Comparison of ENCODE assay signal across 16 mouse cellular contexts in the genomic region with DNA sequence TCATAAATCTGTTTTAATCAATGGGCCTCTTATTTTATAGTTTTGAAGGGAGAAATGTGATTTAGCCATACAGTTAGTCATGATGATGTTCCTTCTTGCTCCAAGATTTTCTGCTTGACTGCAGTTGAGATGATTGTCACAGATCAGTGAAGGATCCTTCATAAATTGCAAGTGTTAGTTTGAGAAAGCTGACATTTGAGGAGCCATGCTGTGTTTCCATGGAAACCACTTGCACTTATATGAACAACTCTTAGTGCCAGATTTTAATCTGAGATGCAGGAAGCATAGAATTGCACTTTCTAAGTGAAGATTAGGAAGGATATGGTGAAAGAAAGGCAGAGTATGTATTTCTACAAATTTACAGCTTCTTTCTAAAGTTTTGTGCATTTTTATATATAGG.
DNase-seq lines count a peak whose midpoint lies in the region; ATAC-seq lines count a peak whose summit lies in the region.
"Had no signal": no experiment of that assay in that cellular context is flagged by ENCODE, and none has a peak within 500 bp of the region (broad histone marks: within the 10 kb centered on the region; RNA-seq: fewer than 3 reads in every experiment).

No protein-coding gene starts in this region.

- peaks cover 9% of the 10 kb centered on the region; the same call in 1 of the 2 replicates for H3K4me1 ChIP-seq in hindbrain, embryonic 15.5 days (replicated peaks)
- H3K4me1 ChIP-seq in hindbrain, embryonic 12.5 days: no peaks in the 10 kb centered on the region
- H3K4me1 ChIP-seq in midbrain, embryonic 11.5 days (ENCODE audit: control insufficient read depth, insufficient read depth, low read length): no peaks in the 10 kb centered on the region
- peaks cover 5% of the 10 kb centered on the region; the same call in 1 of the 2 replicates for H3K4me1 ChIP-seq in midbrain, embryonic 10.5 days
- H3K4me1 ChIP-seq in midbrain, embryonic 15.5 days: no peaks in the 10 kb centered on the region
- H3K4me1 ChIP-seq: heart, embryonic 13.5 days had no signal

- no peak overlapping the region for H3K4me3 ChIP-seq in hindbrain, embryonic 15.5 days
- no peak overlapping the region for H3K4me3 ChIP-seq in hindbrain, embryonic 12.5 days
- no peak overlapping the region for H3K4me3 ChIP-seq in midbrain, embryonic 11.5 days (ENCODE audit: low read depth, low read length)
- no peak overlapping the region for H3K4me3 ChIP-seq in midbrain, embryonic 10.5 days
- no peak overlapping the region for H3K4me3 ChIP-seq in midbrain, embryonic 15.5 days
- H3K4me3 ChIP-seq: heart, embryonic 13.5 days had no signal

- no peaks in the 10 kb centered on the region for H3K9me3 ChIP-seq in hindbrain, embryonic 15.5 days
- H3K9me3 ChIP-seq in hindbrain, embryonic 12.5 days (replicated peaks): no peaks in the 10 kb centered on the region
- H3K9me3 ChIP-seq in midbrain, embryonic 11.5 days (ENCODE audit: control insufficient read depth, low read length): no peaks in the 10 kb centered on the region
- no peaks in the 10 kb centered on the region for H3K9me3 ChIP-seq in midbrain, embryonic 10.5 days (replicated peaks)
- no peaks in the 10 kb centered on the region for H3K9me3 ChIP-seq in midbrain, embryonic 15.5 days
- H3K9me3 ChIP-seq: heart, embryonic 13.5 days had no signal

- H3K36me3 ChIP-seq in hindbrain, embryonic 15.5 days: no peaks in the 10 kb centered on the region
- no peaks in the 10 kb centered on the region for H3K36me3 ChIP-seq in hindbrain, embryonic 12.5 days
- H3K36me3 ChIP-seq in midbrain, embryonic 11.5 days (ENCODE audit: control insufficient read depth, insufficient read depth, low read length): no peaks in the 10 kb centered on the region
- H3K36me3 ChIP-seq in midbrain, embryonic 10.5 days: no peaks in the 10 kb centered on the region
- H3K36me3 ChIP-seq in midbrain, embryonic 15.5 days (replicated peaks): no peaks in the 10 kb centered on the region
- H3K36me3 ChIP-seq: heart, embryonic 13.5 days had no signal

- no peaks in the 10 kb centered on the region for H3K27me3 ChIP-seq in hindbrain, embryonic 15.5 days
- no peaks in the 10 kb centered on the region for H3K27me3 ChIP-seq in hindbrain, embryonic 12.5 days
- H3K27me3 ChIP-seq in midbrain, embryonic 11.5 days (ENCODE audit: control insufficient read depth, insufficient read depth, low read length): no peaks in the 10 kb centered on the region
- H3K27me3 ChIP-seq in midbrain, embryonic 10.5 days (ENCODE audit: low read depth, poor library complexity, severe bottlenecking): no peaks in the 10 kb centered on the region
- no peaks in the 10 kb centered on the region for H3K27me3 ChIP-seq in midbrain, embryonic 15.5 days (replicated peaks)
- H3K27me3 ChIP-seq: heart, embryonic 13.5 days had no signal

- no peak overlapping the region for H3K27ac ChIP-seq in hindbrain, embryonic 15.5 days (replicated peaks)
- H3K27ac ChIP-seq in hindbrain, embryonic 12.5 days: no peak overlapping the region
- no peak overlapping the region for H3K27ac ChIP-seq in midbrain, embryonic 11.5 days (ENCODE audit: low read depth, low read length)
- no peak overlapping the region for H3K27ac ChIP-seq in midbrain, embryonic 10.5 days (replicated peaks)
- no peak overlapping the region for H3K27ac ChIP-seq in midbrain, embryonic 15.5 days
- H3K27ac ChIP-seq: heart, embryonic 13.5 days; kidney, postnatal 0 days had no signal

- ATAC-seq in hindbrain, embryonic 15.5 days (ENCODE audit: low FRiP score, low read depth): 0 out of 2 replicates have a peak, but pooled peaks have one; percentile 27
- ATAC-seq in hindbrain, embryonic 12.5 days (ENCODE audit: low FRiP score): no peak
- ATAC-seq in midbrain, embryonic 11.5 days (ENCODE audit: low FRiP score): no peak
- peak; percentile 73; the same call in 1 of the 2 replicates for ATAC-seq in midbrain, embryonic 15.5 days (replicated peaks)
- ATAC-seq: intestine, postnatal 0 days had no signal

- no peak overlapping the region for H3K9ac ChIP-seq in hindbrain, embryonic 15.5 days
- H3K9ac ChIP-seq in hindbrain, embryonic 12.5 days: no peak overlapping the region
- H3K9ac ChIP-seq in midbrain, embryonic 11.5 days (ENCODE audit: low read length): no peak overlapping the region
- H3K9ac ChIP-seq in midbrain, embryonic 15.5 days: no peak overlapping the region
- H3K9ac ChIP-seq: heart, embryonic 13.5 days had no signal

- H3K4me2 ChIP-seq in hindbrain, embryonic 15.5 days: no peak overlapping the region
- no peak overlapping the region for H3K4me2 ChIP-seq in hindbrain, embryonic 12.5 days (replicated peaks)
- no peak overlapping the region for H3K4me2 ChIP-seq in midbrain, embryonic 11.5 days
- no peak overlapping the region for H3K4me2 ChIP-seq in midbrain, embryonic 15.5 days
- H3K4me2 ChIP-seq: heart, embryonic 13.5 days had no signal

- DNase-seq in midbrain, embryonic 11.5 days (ENCODE audit: low spot score, missing footprints): peak; percentile 72
- no peak for DNase-seq in midbrain, embryonic 10.5 days (ENCODE audit: low spot score)
- peak; percentile 45 for DNase-seq in telencephalon, adult 2 months (ENCODE audit: low read depth, low spot score)
- no peak for DNase-seq in heart, adult 8-10 months (ENCODE audit: low spot score)
- DNase-seq: embryo, embryonic 11 days; heart, postnatal 36 days; lung, adult 2 months; lung, postnatal 36 days; right cerebral cortex, postnatal 25 days; thymus, postnatal 14 days had no signal

Comparison
In these comparisons a context has a peak if more than half of its experiments do, and no peak if none do; other contexts are left out.
1. ATAC-seq: peak in hindbrain, embryonic 15.5 days (single experiment) and midbrain, embryonic 15.5 days (single experiment); none in hindbrain, embryonic 12.5 days (single experiment) and midbrain, embryonic 11.5 days (single experiment).
2. DNase-seq: peak in midbrain, embryonic 11.5 days (single experiment) and telencephalon, adult 2 months (single experiment); none in midbrain, embryonic 10.5 days (single experiment) and heart, adult 8-10 months (single experiment).